Mouse (Mus musculus) urinary bladder, postnatal 14 days (tissue): Measurements from ENCODE around the gene Sapcd2.

Experiments
- DNase-seq: peaks from one replicate; pipeline ENCODE4 v3.0.0; 2021; ENCODE audit warnings: low spot score

Gene Sapcd2

DNA sequence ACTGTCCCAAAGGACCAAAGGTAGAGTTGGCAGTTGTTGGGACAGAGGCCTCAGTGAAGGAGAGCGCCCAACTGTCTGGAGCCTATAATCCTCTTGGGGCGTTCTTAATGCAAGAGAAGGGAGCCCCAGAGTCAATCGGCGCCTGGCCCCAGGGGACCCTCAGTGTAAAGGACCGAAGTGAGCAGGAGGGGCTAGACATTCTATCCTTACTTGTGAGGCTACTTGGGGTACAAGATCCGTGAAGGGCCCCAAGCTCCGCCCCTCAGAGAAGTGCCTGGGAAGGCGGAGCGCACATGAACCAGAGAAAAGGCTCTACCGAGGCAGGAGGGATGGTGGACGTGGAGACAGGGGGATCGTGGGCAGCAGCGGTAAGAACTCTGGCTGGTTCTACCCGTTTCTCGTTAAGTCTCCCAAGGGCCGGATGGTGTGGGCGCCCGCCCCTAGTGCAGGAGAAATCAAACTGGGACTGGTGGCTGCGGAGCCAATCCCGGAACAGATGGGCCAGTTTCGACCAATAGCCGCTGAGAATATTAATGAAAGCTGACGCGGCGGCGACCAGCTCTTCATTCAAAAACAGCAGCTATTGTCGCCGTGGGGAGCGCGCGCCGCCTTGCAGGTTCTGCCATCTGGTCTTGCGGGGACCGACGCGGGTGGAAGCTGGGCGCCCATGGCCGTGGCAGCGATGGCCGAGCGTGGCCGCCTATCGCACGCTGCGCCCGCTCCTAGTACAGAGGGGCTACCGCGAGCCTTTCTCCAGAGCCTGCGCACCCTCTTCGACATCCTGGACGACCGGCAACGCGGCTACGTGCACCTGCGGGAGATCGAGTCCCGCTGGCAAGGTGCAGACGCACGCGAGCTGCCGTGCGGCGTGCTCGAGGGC is at the start of gene Sapcd2:
Gene Sapcd2, plus strand, starts transcription at position 558 of the 880 bp plus-strand sequence.
- DNase-seq, result peak; percentile 87

GRCm38 (mm10) chr2:25326036-25326435 is 46.1 kb upstream of the Sapcd2 start:
- no peak for DNase-seq

- peak; percentile 41 for DNase-seq
These were observed 43.7 kb upstream of the Sapcd2 start for GRCm38 (mm10) chr2:25328440-25328839.

DNA sequence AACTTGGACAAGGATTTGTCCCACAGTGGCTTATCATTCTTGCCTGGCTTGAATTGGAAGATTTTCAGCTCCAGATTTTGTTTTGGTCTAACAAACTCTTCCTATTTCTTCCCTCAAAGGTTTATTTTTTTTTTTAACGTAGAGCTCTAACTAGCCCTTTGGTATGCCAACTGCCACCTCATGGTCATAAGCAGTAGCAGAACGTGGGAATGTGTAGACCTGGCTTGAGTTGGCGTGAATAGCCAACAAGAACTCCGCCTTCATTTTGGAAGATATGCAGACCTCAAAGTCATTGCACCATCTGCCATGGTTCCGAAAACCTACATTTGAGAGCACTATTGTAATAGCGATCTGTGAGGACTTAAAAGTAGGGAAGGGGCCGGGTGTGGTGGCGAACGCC is 40.7 kb upstream of the Sapcd2 start:
- DNase-seq, result no peak

DNA sequence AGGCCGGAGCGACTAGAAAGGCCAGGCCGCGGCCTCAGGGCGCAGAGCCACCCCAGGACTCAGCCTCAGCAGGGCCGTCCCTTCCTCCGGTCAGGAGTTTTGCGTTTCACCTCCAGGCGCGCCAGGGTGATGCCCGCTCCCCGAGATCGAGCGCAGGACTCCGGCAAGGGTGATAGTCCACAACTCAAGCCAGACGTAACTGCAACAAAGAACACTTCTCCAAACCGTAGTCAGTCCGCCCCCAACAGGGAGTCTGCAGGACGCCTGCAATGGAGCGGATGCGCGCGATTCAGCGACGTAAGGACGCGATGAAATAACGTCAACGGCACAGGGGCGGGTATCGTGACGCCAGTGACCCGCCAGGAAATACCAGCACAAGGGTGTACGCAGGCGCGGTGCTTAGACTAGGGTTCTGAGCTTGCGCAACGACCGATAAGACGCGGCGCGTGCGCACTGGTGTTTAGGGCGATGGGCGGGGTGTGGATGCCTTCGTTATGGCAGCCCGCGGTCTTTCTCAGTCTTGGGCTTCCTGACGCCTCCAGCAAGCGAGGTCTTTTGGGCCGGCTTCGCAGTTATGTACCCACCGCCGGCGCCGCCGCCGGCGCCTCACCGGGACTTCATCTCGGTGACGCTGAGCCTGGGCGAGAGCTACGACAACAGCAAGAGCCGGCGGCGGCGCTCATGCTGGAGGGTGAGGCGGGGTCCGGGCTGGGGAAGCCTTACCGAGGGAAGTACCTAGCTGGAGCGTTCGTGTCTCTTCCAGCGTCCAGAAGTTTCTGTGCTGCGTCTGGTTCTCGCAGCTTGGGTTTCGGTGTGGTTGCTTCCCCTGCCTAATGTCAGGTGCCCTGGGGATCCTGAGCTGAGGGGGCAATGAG is 39.6 kb upstream of the Sapcd2 start, which contains the start of gene Man1b1:
Gene Man1b1, plus strand, starts transcription at position 53 of the 875 bp plus-strand sequence.
- DNase-seq, result peak; percentile 100

DNA sequence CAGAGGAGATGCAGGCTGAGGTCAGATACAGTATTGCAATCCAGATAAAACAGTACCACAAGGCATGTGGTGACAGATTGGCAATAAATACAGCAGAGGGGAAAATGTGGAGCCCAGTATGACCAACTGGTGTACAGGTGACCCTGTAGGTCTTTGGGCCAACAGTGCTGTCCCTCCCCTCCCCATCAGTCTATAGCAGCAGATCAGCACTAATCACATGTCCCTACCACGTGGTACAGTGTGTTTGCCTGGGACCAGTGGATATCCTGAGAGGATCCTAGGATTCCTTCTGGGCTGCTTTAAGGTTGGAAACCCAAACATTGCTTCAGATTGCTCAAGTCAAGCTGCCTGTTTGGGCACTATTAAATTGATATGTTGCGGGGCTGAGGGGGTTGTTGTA is 38.6 kb upstream of the Sapcd2 start:
- no peak for DNase-seq

DNA sequence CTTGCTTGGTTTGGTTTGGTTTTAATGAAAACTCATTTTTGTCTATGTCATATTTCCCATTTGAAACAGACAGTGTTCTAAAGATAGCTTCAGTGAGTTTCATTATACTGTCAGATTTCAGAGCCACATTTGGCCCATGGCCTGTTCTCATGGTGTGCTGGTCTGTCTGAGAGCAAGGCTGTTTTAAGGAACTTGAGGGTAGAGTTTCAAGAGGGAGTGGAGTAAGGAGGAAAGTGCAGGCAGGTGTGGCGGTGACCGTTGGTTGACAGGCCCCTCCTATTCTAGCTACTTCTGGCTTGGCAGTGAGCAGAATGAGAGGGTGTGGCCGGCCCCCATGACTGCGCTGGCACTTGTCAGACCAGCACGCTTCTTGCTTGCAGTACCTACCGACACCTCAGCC is 33.8 kb upstream of the Sapcd2 start:
- DNase-seq, result no peak

- DNase-seq, result no peak
These were observed 24.0 kb upstream of the Sapcd2 start for GRCm38 (mm10) chr2:25348162-25348561.

DNA sequence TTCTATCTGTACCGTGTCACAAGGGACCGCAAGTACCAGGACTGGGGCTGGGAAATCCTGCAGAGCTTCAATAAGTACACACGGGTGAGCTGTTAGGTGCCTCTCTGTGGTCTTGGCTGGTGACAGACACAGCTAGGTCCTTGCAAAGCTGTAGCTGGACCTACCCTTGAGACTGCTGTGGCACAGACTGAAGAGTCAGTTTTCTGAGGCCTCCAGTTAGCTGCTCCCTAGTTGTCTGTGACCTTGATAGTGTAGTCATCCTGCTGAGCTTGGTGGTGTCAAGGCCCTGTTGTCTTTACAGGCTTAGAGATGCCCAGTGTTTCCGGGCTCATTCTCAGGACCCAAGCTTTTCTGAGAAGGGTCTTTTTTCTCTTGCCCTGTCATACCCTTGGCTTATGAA is 22.6 kb upstream of the Sapcd2 start:
- DNase-seq, result no peak

DNA sequence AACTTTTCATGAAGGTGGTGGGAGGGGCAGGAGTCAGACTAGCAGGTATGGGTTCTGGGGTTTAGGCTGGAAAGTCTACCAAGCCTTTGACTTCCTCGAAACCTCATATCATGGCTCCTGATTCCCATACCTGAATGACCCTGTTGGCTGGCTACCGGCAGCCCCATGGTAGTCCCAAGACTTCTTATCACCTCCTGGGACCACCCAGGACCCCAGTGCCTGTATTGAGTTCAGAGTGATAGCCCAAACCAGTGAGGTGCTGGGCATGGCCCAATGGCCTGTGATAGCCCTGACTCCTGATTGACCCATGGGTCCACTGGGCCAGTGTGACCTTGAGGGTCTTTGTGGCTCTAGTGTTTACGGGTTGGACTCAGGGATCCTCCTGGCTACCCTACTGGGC is 21.4 kb upstream of the Sapcd2 start:
- DNase-seq, result no peak

- no peak for DNase-seq
These were observed 17.9 kb upstream of the Sapcd2 start for GRCm38 (mm10) chr2:25354211-25354610.

DNA sequence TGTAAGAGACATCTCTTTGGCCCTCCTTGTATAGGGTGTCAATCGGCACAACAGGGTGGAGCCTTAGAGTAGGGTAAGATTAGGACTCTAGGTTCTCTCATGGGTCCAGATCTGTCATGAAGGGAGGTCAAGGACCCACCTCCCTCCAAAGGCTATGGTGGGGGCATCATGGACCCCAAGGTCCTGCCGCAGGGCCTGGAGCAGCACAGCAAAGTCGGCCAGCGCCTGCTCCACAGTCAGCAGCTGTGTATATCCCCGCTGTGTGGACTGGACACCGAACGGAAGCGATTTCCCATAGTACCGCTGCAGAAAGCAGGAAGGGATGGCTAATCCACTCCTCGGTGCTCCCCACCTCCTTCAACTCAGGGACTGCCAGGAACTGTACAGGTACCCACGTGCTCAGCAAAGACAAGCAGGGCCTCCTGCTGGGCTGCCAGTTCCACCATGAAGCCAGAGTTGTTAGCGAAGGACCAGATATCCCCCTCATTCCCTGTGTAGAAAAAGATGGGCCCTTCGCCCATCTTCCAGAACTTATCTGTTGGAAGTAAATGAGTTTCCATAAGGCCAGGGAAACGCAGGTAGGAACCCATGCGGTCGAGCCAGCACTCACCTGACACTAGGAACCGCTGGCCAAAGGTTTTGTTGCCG is 16.6 kb upstream of the Sapcd2 start:
- DNase-seq, result no peak

GRCm38 (mm10) chr2:25356208-25357079 is 15.7 kb upstream of the Sapcd2 start, which contains the start of gene Dpp7:
Gene Dpp7 (minus strand): TSS chr2:25356359.
- DNase-seq, result peak; percentile 74

GRCm38 (mm10) chr2:25359848-25360247 is 12.3 kb upstream of the Sapcd2 start:
- no peak for DNase-seq

- peak; percentile 66 for DNase-seq
These were observed 8.5 kb upstream of the Sapcd2 start for GRCm38 (mm10) chr2:25363478-25364178.

DNA sequence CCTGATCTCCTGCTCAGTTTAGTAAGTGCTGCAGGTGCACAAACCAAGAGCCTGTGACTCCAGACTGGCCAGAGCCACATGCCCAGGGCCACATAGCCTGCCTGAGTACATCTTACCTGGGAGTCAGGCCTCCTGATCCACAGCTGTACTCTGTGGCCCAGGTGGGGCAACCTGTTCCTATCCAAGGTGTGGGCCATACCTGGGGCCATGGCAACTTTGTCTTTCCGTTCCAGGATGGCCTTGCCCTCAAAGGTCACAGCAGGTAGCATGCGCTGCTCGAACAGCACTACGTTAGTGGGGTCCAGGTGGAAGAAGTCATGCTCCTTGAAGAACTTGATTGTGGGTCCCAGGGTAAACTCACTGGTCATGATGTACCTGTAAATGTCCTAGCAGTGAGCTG is 7.8 kb upstream of the Sapcd2 start:
- DNase-seq, result no peak

GRCm38 (mm10) chr2:25364761-25365090 is 7.4 kb upstream of the Sapcd2 start:
- no peak for DNase-seq

DNA sequence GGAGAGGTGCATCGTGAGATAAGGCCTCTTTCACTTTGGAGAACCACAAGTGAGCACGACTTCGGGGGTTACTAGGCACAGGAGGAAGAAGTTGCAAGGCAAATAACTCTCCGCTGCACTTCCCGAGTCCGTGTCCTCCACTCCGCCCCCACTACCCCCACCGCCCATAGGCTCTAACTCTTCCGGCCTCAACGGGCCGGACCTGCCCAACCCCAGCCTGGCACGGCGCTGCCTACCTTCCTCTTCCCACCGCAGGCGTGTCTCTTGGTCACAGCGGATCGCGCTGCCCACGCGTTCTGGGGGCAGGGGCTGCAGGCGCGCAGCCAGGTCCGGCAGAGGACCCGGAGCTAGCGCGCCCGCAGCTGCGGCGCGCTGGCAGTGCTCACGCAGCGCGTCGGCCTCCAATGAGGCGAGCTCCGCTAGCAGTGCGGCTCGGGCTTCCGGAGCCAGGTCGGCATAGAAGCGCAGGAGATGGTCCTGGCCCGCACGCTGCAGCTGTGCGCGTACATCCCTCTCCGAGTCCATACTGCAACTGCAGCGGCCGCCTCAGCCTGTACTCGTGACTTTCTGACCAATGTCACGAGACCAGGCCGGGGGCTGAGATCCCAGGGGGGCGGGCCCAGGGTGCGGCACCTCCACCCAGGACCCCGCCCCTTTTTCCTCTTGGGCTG is 6.9 kb upstream of the Sapcd2 start, which contains the start of gene Uap1l1:
Gene Uap1l1, minus strand, starts transcription at position 592 of the 671 bp plus-strand sequence.
- DNase-seq, result peak; percentile 89

- no peak for DNase-seq
These were observed 2.1 kb upstream of the Sapcd2 start for GRCm38 (mm10) chr2:25369996-25370395.
